Mouse (Mus musculus) naive thymus-derived CD4-positive, alpha-beta T cell, adult 5 months (primary cell): ENCODE results near the gene Rab21. TPM values are rescaled to one million over a fixed set of nuclear protein-coding genes. Genes with fewer than 3 reads are reported as not detected.

Experiments
- polyA plus RNA-seq: library from polyadenylated mRNA; unstranded; fragments of 100-300 nt; shearing (Covaris generic); gene quantifications from one replicate; pipeline ENCODE4 v1.2.1, GENCODE M21; 2017

Gene Rab21
- polyA plus RNA-seq: 64.8 TPM

GRCm38 (mm10) chr10:115315473-115316171 is at the start of gene Rab21:
TSS of gene Rab21 (minus strand) at chr10:115315594.

GRCm38 (mm10) chr10:115361840-115362622 is 46.6 kb upstream of the Rab21 start, which contains the start of gene Tmem19:
TSS of gene Tmem19 (minus strand) at chr10:115362501.

GRCm38 (mm10) chr10:115251088-115251934 is 64.1 kb downstream of the Rab21 start, which contains the start of gene Tbc1d15:
TSS of gene Tbc1d15 (minus strand) at chr10:115251467.

Other genes with a start within 250 kb of the Rab21 start
- gene Tph2, start 130.6 kb downstream of the Rab21 start, polyA plus RNA-seq: not detected
- gene Tbc1d15, start 64.1 kb downstream of the Rab21 start, polyA plus RNA-seq: 314 TPM
- 16.3 TPM for gene Tmem19, start 46.9 kb upstream of the Rab21 start, polyA plus RNA-seq
- gene Thap2, start 68.8 kb upstream of the Rab21 start, polyA plus RNA-seq: 6.4 TPM
- 27.8 TPM for gene Zfc3h1, start 69.4 kb upstream of the Rab21 start, polyA plus RNA-seq